Mouse (Mus musculus) heart, embryonic 16.5 days (tissue): Measurements from ENCODE around the gene Kcnd1. TPM values are rescaled to one million over a fixed set of nuclear protein-coding genes. Genes with fewer than 3 reads are reported as not detected.

Source experiments
- ATAC-seq: fragments of 200-750 bp; cut with Nextera tagmentation; replicated peaks from 2 replicates; pipeline ENCODE4 v1.8.0; 2017; ENCODE audit warnings: moderate number of reproducible peaks; ENCODE audit not compliant: insufficient read depth, low FRiP score; ENCODE audit errors: extremely low read depth
- H3K27ac ChIP-seq: fragments of 300-500 bp; sonication (generic); 2 replicates; pipeline ENCODE4 v1.5.1; 2014; ENCODE audit warnings: mild to moderate bottlenecking, low read length, control low read depth, moderate library complexity
- H3K27me3 ChIP-seq: fragments of 300-500 bp; sonication (generic); 2 replicates; pipeline ENCODE4 v1.6.1; 2014; ENCODE audit warnings: low read length, mixed read lengths; ENCODE audit not compliant: control insufficient read depth, insufficient read depth
- H3K36me3 ChIP-seq: fragments of 300-500 bp; sonication (generic); 2 replicates; pipeline ENCODE4 v1.6.1; 2014; ENCODE audit not compliant: control insufficient read depth, insufficient read depth
- H3K4me1 ChIP-seq: fragments of 300-500 bp; sonication (generic); 2 replicates; pipeline ENCODE4 v1.6.1; 2014; ENCODE audit warnings: low read length, mixed read lengths; ENCODE audit not compliant: control insufficient read depth, insufficient read depth
- H3K4me2 ChIP-seq: fragments of 300-500 bp; sonication (generic); 2 replicates; pipeline ENCODE4 v1.6.1; 2014; ENCODE audit warnings: low read depth, mild to moderate bottlenecking, control low read depth, low read length
- H3K4me3 ChIP-seq: fragments of 300-500 bp; sonication (generic); 2 replicates; pipeline ENCODE4 v1.5.1; 2014; ENCODE audit warnings: mild to moderate bottlenecking, control low read depth, low read length
- H3K9ac ChIP-seq: fragments of 300-500 bp; sonication (generic); 2 replicates; pipeline ENCODE4 v1.6.1; 2014; ENCODE audit warnings: low read length, control low read depth
- H3K9me3 ChIP-seq: fragments of 300-500 bp; sonication (generic); replicated peaks from 2 replicates; pipeline ENCODE4 v1.6.1; 2016; ENCODE audit warnings: low read length; ENCODE audit not compliant: control insufficient read depth
- WGBS: fragments of 180-500 bp; shearing (Covaris S2); extraction: QIAGEN DNeasy Blood & Tissue Kit; methylation state at CpG from one replicate; pipeline ENCODE4 v1.1.7; 2014; 5-methylcytosine and 5-hydroxymethylcytosine counted together
- polyA plus RNA-seq: library from polyadenylated mRNA; unstranded; fragments of >200 nt; fragmentation: Nextera tagmentation; extraction: Ambion mirVana; gene quantifications from 2 replicates; pipeline ENCODE4 v1.2.1, GENCODE M21; 2015

Gene Kcnd1
- polyA plus RNA-seq = 0.46 and 0.54 TPM in 2 replicates

GRCm38 (mm10) chrX:7821865-7822779, at the start of gene Kcnd1:
Kcnd1 (plus strand) TSS chrX:7822289.
- Histone ChIP-seq H3K27ac (no peak within 1 kb of the TSS), H3K9ac (peak within 1 kb of the TSS; percentile 54), H3K4me3 (peak within 1 kb of the TSS; percentile 48), H3K9me3 (no peaks in the 10 kb centered on the region), H3K4me2 (peak within 1 kb of the TSS; percentile 64), H3K4me1 (no peaks in the 10 kb centered on the region), H3K27me3 (no peaks in the 10 kb centered on the region), H3K36me3 (peaks cover 3% of the 10 kb centered on the region; the same call in 1 of the 2 replicates)
- WGBS = 18% methylated on average over 24 of the region's 24 CpGs
- peak; percentile 37 for ATAC-seq

GRCm38 (mm10) chrX:7772766-7773165, 49.3 kb upstream of the Kcnd1 start:
- Histone ChIP-seq H3K4me1 (no peaks in the 10 kb centered on the region), H3K27ac (no peak overlapping the region), H3K4me3 (no peak overlapping the region), H3K9ac (no peak overlapping the region), H3K9me3 (no peaks in the 10 kb centered on the region), H3K4me2 (no peak overlapping the region), H3K27me3 (no peaks in the 10 kb centered on the region), H3K36me3 (peaks cover 13% of the 10 kb centered on the region; the same call in 1 of the 2 replicates)
- no peak for ATAC-seq
- 48% methylated on average over 2 of the region's 2 CpGs for WGBS

GRCm38 (mm10) chrX:7775501-7776205, 46.4 kb upstream of the Kcnd1 start:
- Histone ChIP-seq H3K9me3 (no peaks in the 10 kb centered on the region), H3K4me1 (no peaks in the 10 kb centered on the region), H3K4me2 (no peak overlapping the region), H3K27ac (no peak overlapping the region), H3K36me3 (peaks cover 11% of the 10 kb centered on the region; the same call in 1 of the 2 replicates), H3K9ac (no peak overlapping the region), H3K4me3 (no peak overlapping the region), H3K27me3 (no peaks in the 10 kb centered on the region)
- no peak for ATAC-seq
- WGBS = 71% methylated on average over 9 of the region's 9 CpGs

- Histone ChIP-seq H3K4me2 (no peak overlapping the region), H3K9me3 (no peaks in the 10 kb centered on the region), H3K4me3 (no peak overlapping the region), H3K4me1 (no peaks in the 10 kb centered on the region), H3K36me3 (peaks cover 9% of the 10 kb centered on the region; the same call in 1 of the 2 replicates), H3K9ac (no peak overlapping the region), H3K27me3 (no peaks in the 10 kb centered on the region), H3K27ac (no peak overlapping the region)
- WGBS = 46% methylated on average over 8 of the region's 8 CpGs
- no peak for ATAC-seq
Measured at GRCm38 (mm10) chrX:7776329-7777082, 45.6 kb upstream of the Kcnd1 start.

- Histone ChIP-seq H3K4me2 (no peak overlapping the region), H3K9me3 (no peaks in the 10 kb centered on the region), H3K27ac (no peak overlapping the region), H3K4me1 (no peaks in the 10 kb centered on the region), H3K36me3 (0 out of 2 replicates have a peak, but pooled peaks cover 2% of the 10 kb centered on the region), H3K27me3 (no peaks in the 10 kb centered on the region), H3K4me3 (no peak overlapping the region), H3K9ac (no peak overlapping the region)
- no peak for ATAC-seq
- 61% methylated on average over 7 of the region's 7 CpGs for WGBS
Measured at GRCm38 (mm10) chrX:7778450-7779244, 43.4 kb upstream of the Kcnd1 start.

GRCm38 (mm10) chrX:7779294-7779693, 42.8 kb upstream of the Kcnd1 start:
- 0 out of 2 replicates have a peak, but pooled peaks cover 1% of the 10 kb centered on the region for H3K36me3 ChIP-seq
- no peaks in the 10 kb centered on the region for H3K27me3 ChIP-seq
- no peak overlapping the region for H3K4me2 ChIP-seq
- no peak overlapping the region for H3K9ac ChIP-seq
- H3K9me3 ChIP-seq = no peaks in the 10 kb centered on the region
- WGBS = 16% methylated on average over 3 of the region's 3 CpGs
- no peak for ATAC-seq
- no peaks in the 10 kb centered on the region for H3K4me1 ChIP-seq
- no peak overlapping the region for H3K4me3 ChIP-seq
- H3K27ac ChIP-seq = no peak overlapping the region

GRCm38 (mm10) chrX:7782603-7783092, 39.4 kb upstream of the Kcnd1 start:
- 70% methylated on average over 4 of the region's 4 CpGs for WGBS
- Histone ChIP-seq H3K4me2 (no peak overlapping the region), H3K9ac (no peak overlapping the region)

GRCm38 (mm10) chrX:7789542-7790136, 32.5 kb upstream of the Kcnd1 start, which contains the start of gene Gripap1:
Gripap1 (plus strand) TSS chrX:7789765.
- Histone ChIP-seq H3K4me1 (peaks cover 6% of the 10 kb centered on the region), H3K4me2 (peak within 1 kb of the TSS; percentile 73), H3K27me3 (no peaks in the 10 kb centered on the region), H3K4me3 (peak within 1 kb of the TSS; percentile 58), H3K27ac (no peak within 1 kb of the TSS), H3K9me3 (no peaks in the 10 kb centered on the region), H3K9ac (peak within 1 kb of the TSS; percentile 73), H3K36me3 (no peaks in the 10 kb centered on the region)
- WGBS = 10% methylated on average over 24 of the region's 24 CpGs
- ATAC-seq = peak; percentile 82

More at GRCm38 (mm10) chrX:7782603-7783092, 39.4 kb upstream of the Kcnd1 start:
- H3K27ac ChIP-seq = no peak overlapping the region
- ATAC-seq = no peak
- no peaks in the 10 kb centered on the region for H3K4me1 ChIP-seq
- H3K4me3 ChIP-seq = no peak overlapping the region
- H3K36me3 ChIP-seq = no peaks in the 10 kb centered on the region
- H3K27me3 ChIP-seq = no peaks in the 10 kb centered on the region
- no peaks in the 10 kb centered on the region for H3K9me3 ChIP-seq
